ENCODE assay signal across 20 mouse cellular contexts in genomic region chr14:30575791-30576190, GRCm38 (mm10). TPM values are rescaled to one million over a fixed set of nuclear protein-coding genes. Genes with fewer than 3 reads are reported as not detected.
DNase-seq lines count a peak whose midpoint lies in the region; ATAC-seq and TF ChIP-seq lines count a peak whose summit lies in the region.
"Had no signal": no experiment of that assay in that cellular context is flagged by ENCODE, and none has a peak within 500 bp of the region (broad histone marks: within the 10 kb centered on the region; RNA-seq: fewer than 3 reads in every experiment).

No protein-coding gene starts in this region.

- ATAC-seq in kidney, embryonic 16.5 days (ENCODE audit: low FRiP score, low TSS enrichment): 0 out of 2 replicates have a peak, but pooled peaks have one; percentile 2
- ATAC-seq in limb, embryonic 14.5 days (ENCODE audit: low FRiP score, low read depth): no peak
- ATAC-seq: CD4-positive, CD25-positive, alpha-beta regulatory T cell, adult 4 months; forebrain, embryonic 13.5 days had no signal

- no peaks in the 10 kb centered on the region for H3K9me3 ChIP-seq in kidney, embryonic 16.5 days (ENCODE audit: low read length)
- no peaks in the 10 kb centered on the region for H3K9me3 ChIP-seq in limb, embryonic 14.5 days (ENCODE audit: control insufficient read depth, low read length)
- H3K9me3 ChIP-seq: embryonic facial prominence, embryonic 10.5 days; forebrain, embryonic 13.5 days; midbrain, embryonic 10.5 days; neural tube, embryonic 12.5 days had no signal

- no peak overlapping the region for H3K9ac ChIP-seq in kidney, embryonic 16.5 days (replicated peaks; ENCODE audit: low read length)
- peak overlapping the region; percentile 34; the same call in 1 of the 2 replicates for H3K9ac ChIP-seq in limb, embryonic 14.5 days (ENCODE audit: low read depth, low read length, severe bottlenecking)
- H3K9ac ChIP-seq: forebrain, embryonic 13.5 days; neural tube, embryonic 12.5 days had no signal

- H3K4me1 ChIP-seq in kidney, embryonic 16.5 days (ENCODE audit: insufficient read depth, low read length): peaks cover 11% of the 10 kb centered on the region; the same call in 1 of the 2 replicates
- H3K4me1 ChIP-seq in spleen, adult 2 months (ENCODE audit: control insufficient read depth, insufficient read depth, insufficient read length): peaks cover 8% of the 10 kb centered on the region; the same call in 1 of the 2 replicates
- peaks cover 5% of the 10 kb centered on the region; the same call in 1 of the 2 replicates for H3K4me1 ChIP-seq in limb, embryonic 14.5 days (ENCODE audit: control insufficient read depth, insufficient read depth, low read length)
- H3K4me1 ChIP-seq: forebrain, embryonic 13.5 days; neural tube, embryonic 12.5 days had no signal

- no peak overlapping the region for H3K4me3 ChIP-seq in kidney, embryonic 16.5 days (ENCODE audit: low read length)
- no peak overlapping the region for H3K4me3 ChIP-seq in spleen, adult 2 months (ENCODE audit: extremely low read depth, insufficient read depth, insufficient read length)
- H3K4me3 ChIP-seq in limb, embryonic 14.5 days (replicated peaks; ENCODE audit: low read length): no peak overlapping the region
- H3K4me3 ChIP-seq: embryonic facial prominence, embryonic 10.5 days; forebrain, embryonic 13.5 days; midbrain, embryonic 10.5 days; neural tube, embryonic 12.5 days had no signal

- no peak overlapping the region for H3K4me2 ChIP-seq in kidney, embryonic 16.5 days (replicated peaks; ENCODE audit: low read depth, low read length)
- H3K4me2 ChIP-seq in limb, embryonic 14.5 days (replicated peaks; ENCODE audit: low read depth, low read length, severe bottlenecking): no peak overlapping the region
- H3K4me2 ChIP-seq: forebrain, embryonic 13.5 days; neural tube, embryonic 12.5 days had no signal

- TF ChIP-seq CTCF in spleen, adult 2 months (IDR thresholded peaks at IDR 0.05; ENCODE audit: extremely low read depth, insufficient read depth, insufficient read length, insufficient replicate concordance): no peak

- H3K27ac ChIP-seq in kidney, embryonic 16.5 days (ENCODE audit: low read length): no peak overlapping the region
- peak overlapping the region; percentile 8; the same call in 1 of the 2 replicates for H3K27ac ChIP-seq in spleen, adult 2 months (ENCODE audit: insufficient read depth, low read length)
- no peak overlapping the region for H3K27ac ChIP-seq in limb, embryonic 14.5 days (replicated peaks; ENCODE audit: low read depth, low read length)
- H3K27ac ChIP-seq: embryonic facial prominence, embryonic 10.5 days; forebrain, embryonic 13.5 days; midbrain, embryonic 10.5 days; neural tube, embryonic 12.5 days had no signal

- 72% methylated on average over 7 of the region's 7 CpGs for WGBS in kidney, embryonic 16.5 days
- 66% methylated on average over 7 of the region's 7 CpGs for WGBS in spleen, adult 2 months
- WGBS in limb, embryonic 14.5 days: 64% methylated on average over 7 of the region's 7 CpGs

- no peaks in the 10 kb centered on the region for H3K27me3 ChIP-seq in kidney, embryonic 16.5 days (ENCODE audit: insufficient read depth, low read length)
- no peaks in the 10 kb centered on the region for H3K27me3 ChIP-seq in spleen, adult 2 months (ENCODE audit: control insufficient read depth, insufficient read depth, low read length)
- H3K27me3 ChIP-seq in limb, embryonic 14.5 days (ENCODE audit: control insufficient read depth, insufficient read depth, low read length): no peaks in the 10 kb centered on the region
- H3K27me3 ChIP-seq: forebrain, embryonic 13.5 days; neural tube, embryonic 12.5 days had no signal

- H3K36me3 ChIP-seq in kidney, embryonic 16.5 days (ENCODE audit: insufficient read depth, low read length): peaks cover 34% of the 10 kb centered on the region
- H3K36me3 ChIP-seq in spleen, adult 2 months (ENCODE audit: control insufficient read depth, insufficient read depth, low read length): peaks cover 19% of the 10 kb centered on the region
- peaks cover 52% of the 10 kb centered on the region for H3K36me3 ChIP-seq in limb, embryonic 14.5 days (ENCODE audit: control insufficient read depth, insufficient read depth, low read length)

- no peak for DNase-seq in kidney, adult 9 months
- no peak for DNase-seq in spleen, adult 2 months (ENCODE audit: low read depth in 1 of 2, low spot score in 2 of 2)
- DNase-seq in spleen, adult 12 weeks (ENCODE audit: low spot score): no peak
- DNase-seq in limb, embryonic 14.5 days (ENCODE audit: low spot score): no peak
- no peak for DNase-seq in natural killer cell, adult 2 months (ENCODE audit: low spot score in 2 of 2)
- DNase-seq in B cell, adult 2 months: no peak
- DNase-seq: adrenal gland, postnatal 10 days; cerebellum, adult 18-20 months; cerebellum, postnatal 36 days; gastrocnemius, postnatal 36 days; kidney, adult 8-10 months; lung, postnatal 36 days; right cerebral cortex, postnatal 14 days; thymus, postnatal 14 days had no signal

- no peak for TF ChIP-seq POLR2A in spleen, adult 2 months (IDR thresholded peaks at IDR 0.05; ENCODE audit: low read depth, low read length)
- TF ChIP-seq POLR2A in limb, embryonic 14.5 days (IDR thresholded peaks at IDR 0.05; ENCODE audit: borderline replicate concordance, extremely low read depth, insufficient read depth, insufficient read length): no peak

RNA-seq across cellular contexts. Expression of gene Tkt, which starts 27.6 kb away (rescaled TPM):
- 314 TPM in 2 replicates for polyA plus RNA-seq in kidney, embryonic 16.5 days (2015; fragmentation: Nextera tagmentation; extraction: Ambion mirVana)
- polyA plus RNA-seq in spleen, adult 2 months (2012; rRNA removed): 149 and 160 TPM in 2 replicates
- polyA plus RNA-seq in limb, embryonic 14.5 days (2012; rRNA removed): 195 and 213 TPM in 2 replicates
- polyA plus RNA-seq in limb, embryonic 14.5 days (2014; fragmentation: Nextera tagmentation; extraction: Ambion mirVana): 107 and 123 TPM in 2 replicates

RNA-seq across cellular contexts. Expression of gene Prkcd, which starts 50.2 kb away (rescaled TPM):
- polyA plus RNA-seq in kidney, embryonic 16.5 days (2015; fragmentation: Nextera tagmentation; extraction: Ambion mirVana): 48.9 and 52.4 TPM in 2 replicates
- polyA plus RNA-seq in spleen, adult 2 months (2012; rRNA removed): 187 and 226 TPM in 2 replicates
- 105 and 112 TPM in 2 replicates for polyA plus RNA-seq in limb, embryonic 14.5 days (2012; rRNA removed)
- polyA plus RNA-seq in limb, embryonic 14.5 days (2014; fragmentation: Nextera tagmentation; extraction: Ambion mirVana): 46.1 and 55.6 TPM in 2 replicates
